Mouse (Mus musculus) heart, postnatal 0 days (tissue): Measurements from ENCODE around the gene Trmo.
A peak's percentile ranks its signal among the peaks of the same experiment; 100 is the strongest.

Experiments used
- CTCF ChIP-seq: IDR thresholded peaks from 2 replicates; pipeline ENCODE4 v1.5.1; 2016; ENCODE audit warnings: antibody characterized with exemption, control low read depth, low read depth
- EP300 ChIP-seq: IDR thresholded peaks from 2 replicates; pipeline ENCODE4 v1.6.1; 2016; ENCODE audit warnings: antibody characterized with exemption, low read depth

GRCm38 (mm10) chr4:46356351-46357133 is 32.7 kb downstream of the Trmo start:
- no peak for TF ChIP-seq EP300
- TF ChIP-seq CTCF = peak; percentile 74
